Mouse (Mus musculus) embryonic facial prominence, embryonic 11.5 days (tissue): ENCODE measurements around the gene Smco1. TPM values are rescaled to one million over a fixed set of nuclear protein-coding genes. Genes with fewer than 3 reads are reported as not detected.
"Not testable (repeated sequence)": the region's sequence is repeated elsewhere in the genome, so short reads cannot be mapped to it uniquely, and the experiment has no call there.

Experiments used
- ATAC-seq: fragments of 200-750 bp; cut with Nextera tagmentation; replicated peaks from 2 replicates; pipeline ENCODE4 v1.8.0; 2017; ENCODE audit warnings: low read depth; ENCODE audit not compliant: insufficient number of reproducible peaks, low FRiP score, low TSS enrichment
- DNase-seq: peaks from one replicate; pipeline ENCODE4 v3.0.0-alpha.2; 2015; ENCODE audit warnings: low spot score
- H3K27ac ChIP-seq: fragments of 300-500 bp; sonication (generic); replicated peaks from 2 replicates; pipeline ENCODE4 v1.5.1; 2014; ENCODE audit warnings: mild to moderate bottlenecking, low read depth, low read length, control low read depth
- H3K27me3 ChIP-seq: fragments of 300-500 bp; sonication (generic); 2 replicates; pipeline ENCODE4 v1.6.1; 2014; ENCODE audit warnings: mild to moderate bottlenecking, low read length, moderate library complexity, mixed read lengths; ENCODE audit not compliant: control insufficient read depth, insufficient read depth
- H3K36me3 ChIP-seq: fragments of 300-500 bp; sonication (generic); replicated peaks from 2 replicates; pipeline ENCODE4 v1.6.1; 2014; ENCODE audit warnings: low read depth, mild to moderate bottlenecking, low read length, moderate library complexity, mixed read lengths; ENCODE audit not compliant: control insufficient read depth, insufficient read depth
- H3K4me1 ChIP-seq: fragments of 300-500 bp; sonication (generic); 2 replicates; pipeline ENCODE4 v1.6.1; 2014; ENCODE audit warnings: low read length, mixed read lengths; ENCODE audit not compliant: control insufficient read depth, insufficient read depth
- H3K4me2 ChIP-seq: fragments of 300-500 bp; sonication (generic); 2 replicates; pipeline ENCODE4 v1.6.1; 2014; ENCODE audit warnings: low read depth, mild to moderate bottlenecking, control low read depth, low read length, moderate library complexity
- H3K4me3 ChIP-seq: fragments of 300-500 bp; sonication (generic); 2 replicates; pipeline ENCODE4 v1.5.1; 2014; ENCODE audit warnings: low read depth, low read length, control low read depth
- H3K9ac ChIP-seq: fragments of 300-500 bp; sonication (generic); replicated peaks from 2 replicates; pipeline ENCODE4 v1.6.1; 2014; ENCODE audit warnings: mild to moderate bottlenecking, control low read depth, low read length
- H3K9me3 ChIP-seq: fragments of 300-500 bp; sonication (generic); replicated peaks from 2 replicates; pipeline ENCODE4 v1.6.1; 2016; ENCODE audit warnings: mild to moderate bottlenecking, low read length, inconsistent platforms, mixed read lengths; ENCODE audit not compliant: control insufficient read depth
- WGBS: fragments of 180-500 bp; shearing (Covaris S2); extraction: QIAGEN DNeasy Blood & Tissue Kit; methylation state at CpG from one replicate; pipeline ENCODE4 v1.1.7; 2014; 5-methylcytosine and 5-hydroxymethylcytosine counted together
- polyA plus RNA-seq: library from polyadenylated mRNA; unstranded; fragments of >200 nt; fragmentation: Nextera tagmentation; extraction: Ambion mirVana; gene quantifications from 2 replicates; pipeline ENCODE4 v1.2.1, GENCODE M21; 2014

Gene Smco1
- polyA plus RNA-seq, 1 experiment from 2014 or later = not detected

GRCm38 (mm10) chr16:32282608-32283007 is 11.3 kb downstream of the Smco1 start:
- Histone ChIP-seq H3K4me2 (no peak overlapping the region), H3K4me1 (no peaks in the 10 kb centered on the region), H3K9me3 (no peaks in the 10 kb centered on the region), H3K36me3 (peaks cover 3% of the 10 kb centered on the region), H3K4me3 (no peak overlapping the region), H3K27me3 (no peaks in the 10 kb centered on the region), H3K27ac (no peak overlapping the region), H3K9ac (no peak overlapping the region)
- ATAC-seq (no peak), DNase-seq (no peak)

- DNase-seq (no peak), ATAC-seq (no peak)
- no peaks in the 10 kb centered on the region for H3K4me1 ChIP-seq
- no peaks in the 10 kb centered on the region for H3K27me3 ChIP-seq
- no peak overlapping the region for H3K27ac ChIP-seq
- no peaks in the 10 kb centered on the region for H3K9me3 ChIP-seq
- peaks cover 12% of the 10 kb centered on the region for H3K36me3 ChIP-seq
- no peak overlapping the region for H3K9ac ChIP-seq
- no peak overlapping the region for H3K4me2 ChIP-seq
- WGBS = 95% methylated on average over 4 of the region's 4 CpGs
- H3K4me3 ChIP-seq = no peak overlapping the region
Observed at GRCm38 (mm10) chr16:32291821-32292220, 20.6 kb downstream of the Smco1 start.

- not testable (repeated sequence) for H3K9ac ChIP-seq, DNase-seq, H3K9me3 ChIP-seq, H3K27me3 ChIP-seq, ATAC-seq, H3K4me3 ChIP-seq, H3K4me2 ChIP-seq, H3K27ac ChIP-seq, H3K36me3 ChIP-seq, H3K4me1 ChIP-seq
- 95% methylated on average over 4 of the region's 4 CpGs for WGBS
Observed at GRCm38 (mm10) chr16:32299617-32300016, 28.3 kb downstream of the Smco1 start.

- Histone ChIP-seq H3K4me1 (no peaks in the 10 kb centered on the region), H3K27me3 (no peaks in the 10 kb centered on the region), H3K4me3 (no peak overlapping the region), H3K27ac (no peak overlapping the region), H3K9me3 (no peaks in the 10 kb centered on the region), H3K4me2 (no peak overlapping the region), H3K36me3 (no peaks in the 10 kb centered on the region), H3K9ac (no peak overlapping the region)
- ATAC-seq (no peak), DNase-seq (no peak)
- WGBS = 47% methylated on average over 1 of the region's 1 CpGs
Observed at GRCm38 (mm10) chr16:32303046-32303445, 31.8 kb downstream of the Smco1 start.

GRCm38 (mm10) chr16:32303886-32304285 is 32.6 kb downstream of the Smco1 start:
- 95% methylated on average over 7 of the region's 7 CpGs for WGBS
- Histone ChIP-seq H3K4me3 (no peak overlapping the region), H3K9me3 (no peaks in the 10 kb centered on the region), H3K27me3 (no peaks in the 10 kb centered on the region), H3K4me1 (no peaks in the 10 kb centered on the region), H3K36me3 (no peaks in the 10 kb centered on the region), H3K9ac (no peak overlapping the region), H3K4me2 (no peak overlapping the region), H3K27ac (no peak overlapping the region)
- ATAC-seq (no peak), DNase-seq (no peak)

- Histone ChIP-seq H3K36me3 (no peaks in the 10 kb centered on the region), H3K4me2 (no peak overlapping the region), H3K9ac (no peak overlapping the region), H3K27me3 (no peaks in the 10 kb centered on the region), H3K4me1 (no peaks in the 10 kb centered on the region), H3K9me3 (no peaks in the 10 kb centered on the region), H3K27ac (no peak overlapping the region), H3K4me3 (no peak overlapping the region)
- no peak for ATAC-seq
- DNase-seq = no peak
- WGBS = 75% methylated on average over 4 of the region's 4 CpGs
Observed at GRCm38 (mm10) chr16:32311970-32312369, 40.7 kb downstream of the Smco1 start.

- no peaks in the 10 kb centered on the region for H3K4me1 ChIP-seq
- no peak overlapping the region for H3K9ac ChIP-seq
- ATAC-seq (no peak), DNase-seq (no peak)
- no peak overlapping the region for H3K4me2 ChIP-seq
- 22% methylated on average over 5 of the region's 5 CpGs for WGBS
- H3K9me3 ChIP-seq = no peaks in the 10 kb centered on the region
- no peak overlapping the region for H3K27ac ChIP-seq
- no peaks in the 10 kb centered on the region for H3K27me3 ChIP-seq
- no peaks in the 10 kb centered on the region for H3K36me3 ChIP-seq
- no peak overlapping the region for H3K4me3 ChIP-seq
Observed at GRCm38 (mm10) chr16:32312386-32312785, 41.1 kb downstream of the Smco1 start.

GRCm38 (mm10) chr16:32312859-32313258 is 41.6 kb downstream of the Smco1 start:
- no peaks in the 10 kb centered on the region for H3K27me3 ChIP-seq
- no peaks in the 10 kb centered on the region for H3K36me3 ChIP-seq
- no peak overlapping the region for H3K9ac ChIP-seq
- no peak overlapping the region for H3K4me3 ChIP-seq
- H3K27ac ChIP-seq = no peak overlapping the region
- ATAC-seq (no peak), DNase-seq (no peak)
- no peaks in the 10 kb centered on the region for H3K4me1 ChIP-seq
- H3K9me3 ChIP-seq = no peaks in the 10 kb centered on the region
- H3K4me2 ChIP-seq = no peak overlapping the region
- 52% methylated on average over 4 of the region's 4 CpGs for WGBS
